Mouse (Mus musculus): ENCODE data around the gene Cdca7l. TPM values are rescaled to one million over a fixed set of nuclear protein-coding genes. Genes with fewer than 3 reads are reported as not detected.

The Cdca7l gene
- polyA plus RNA-seq, 1 experiment from 2014 or later: 53.5 TPM

DNA sequence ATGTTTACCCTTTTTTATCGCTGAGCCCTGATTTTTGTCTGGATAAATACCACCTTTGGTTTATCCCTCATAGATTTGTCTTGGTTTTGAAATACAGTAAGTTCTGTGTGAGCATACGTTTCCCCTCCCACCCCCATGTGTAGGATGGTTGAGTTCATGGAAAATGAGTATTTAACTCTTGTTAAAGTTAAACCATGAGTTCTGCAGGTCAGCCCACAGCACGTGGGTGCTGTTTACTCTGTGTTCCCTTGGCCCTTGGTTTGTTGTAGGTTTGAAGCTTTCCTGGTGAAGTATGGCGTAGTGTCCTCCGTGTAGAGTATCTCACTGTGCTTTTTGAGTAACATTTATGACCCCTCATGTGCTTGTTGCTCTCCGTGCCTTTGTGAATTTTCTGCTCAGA is 53.8 kb downstream of the Cdca7l start:
- WGBS: 91% methylated on average over 6 of the region's 6 CpGs
- ATAC-seq (replicated peaks; ENCODE audit: low FRiP score): no peak

GRCm38 (mm10) chr12:117860840-117861239 is 56.8 kb downstream of the Cdca7l start:
- Histone ChIP-seq H3K4me2 (ENCODE audit: low read depth, low read length, severe bottlenecking) (no peak overlapping the region), H3K4me1 (replicated peaks; ENCODE audit: control insufficient read depth, insufficient read depth, low read length) (no peaks in the 10 kb centered on the region), H3K36me3 (ENCODE audit: control insufficient read depth, insufficient read depth, low read length) (no peaks in the 10 kb centered on the region), H3K9me3 (ENCODE audit: control insufficient read depth, low read length) (no peaks in the 10 kb centered on the region), H3K27me3 (ENCODE audit: control insufficient read depth, insufficient read depth, low read length) (no peaks in the 10 kb centered on the region), H3K9ac (ENCODE audit: low read length) (no peak overlapping the region), H3K27ac (ENCODE audit: low read depth, low read length) (no peak overlapping the region), H3K4me3 (ENCODE audit: low read depth, low read length) (no peak overlapping the region)
- DNase-seq (ENCODE audit: low spot score) (peak; percentile 34), ATAC-seq (replicated peaks; ENCODE audit: low FRiP score) (no peak)
- WGBS: 82% methylated on average over 7 of the region's 7 CpGs

More for the DNA sequence above, 53.8 kb downstream of the Cdca7l start:
- Histone ChIP-seq H3K4me1 (replicated peaks; ENCODE audit: control insufficient read depth, insufficient read depth, low read length) (no peaks in the 10 kb centered on the region), H3K27ac (ENCODE audit: low read depth, low read length) (no peak overlapping the region), H3K4me3 (ENCODE audit: low read depth, low read length) (no peak overlapping the region), H3K9ac (ENCODE audit: low read length) (no peak overlapping the region), H3K36me3 (ENCODE audit: control insufficient read depth, insufficient read depth, low read length) (no peaks in the 10 kb centered on the region), H3K9me3 (ENCODE audit: control insufficient read depth, low read length) (no peaks in the 10 kb centered on the region), H3K4me2 (ENCODE audit: low read depth, low read length, severe bottlenecking) (no peak overlapping the region), H3K27me3 (ENCODE audit: control insufficient read depth, insufficient read depth, low read length) (no peaks in the 10 kb centered on the region)
- no peak for DNase-seq (ENCODE audit: low spot score)

DNA sequence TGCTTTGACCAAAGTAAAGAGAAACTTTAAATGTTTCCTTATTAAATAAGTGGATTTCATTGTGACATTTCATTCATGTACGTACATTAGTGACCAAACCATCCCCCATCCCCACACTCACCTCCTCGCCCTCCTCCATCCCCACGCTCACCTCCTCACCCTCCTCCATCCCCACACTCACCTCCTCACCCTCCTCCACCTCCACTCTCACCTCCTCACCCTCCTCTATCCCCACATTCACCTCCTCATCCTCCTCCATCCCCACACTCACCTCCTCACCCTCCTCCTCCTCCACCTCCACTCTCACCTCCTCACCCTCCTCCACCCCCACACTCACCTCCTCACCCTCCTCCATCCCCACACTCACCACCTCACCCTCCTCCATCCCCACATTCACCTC is 57.2 kb downstream of the Cdca7l start:
- WGBS: 52% methylated on average over 3 of the region's 3 CpGs
- Histone ChIP-seq H3K9ac (ENCODE audit: low read length) (no peak overlapping the region), H3K4me3 (ENCODE audit: low read depth, low read length) (no peak overlapping the region), H3K9me3 (ENCODE audit: control insufficient read depth, low read length) (no peaks in the 10 kb centered on the region), H3K27ac (ENCODE audit: low read depth, low read length) (no peak overlapping the region), H3K36me3 (ENCODE audit: control insufficient read depth, insufficient read depth, low read length) (no peaks in the 10 kb centered on the region), H3K4me1 (replicated peaks; ENCODE audit: control insufficient read depth, insufficient read depth, low read length) (no peaks in the 10 kb centered on the region), H3K4me2 (ENCODE audit: low read depth, low read length, severe bottlenecking) (no peak overlapping the region), H3K27me3 (ENCODE audit: control insufficient read depth, insufficient read depth, low read length) (no peaks in the 10 kb centered on the region)
- DNase-seq (ENCODE audit: low spot score) (no peak), ATAC-seq (replicated peaks; ENCODE audit: low FRiP score) (no peak)

DNA sequence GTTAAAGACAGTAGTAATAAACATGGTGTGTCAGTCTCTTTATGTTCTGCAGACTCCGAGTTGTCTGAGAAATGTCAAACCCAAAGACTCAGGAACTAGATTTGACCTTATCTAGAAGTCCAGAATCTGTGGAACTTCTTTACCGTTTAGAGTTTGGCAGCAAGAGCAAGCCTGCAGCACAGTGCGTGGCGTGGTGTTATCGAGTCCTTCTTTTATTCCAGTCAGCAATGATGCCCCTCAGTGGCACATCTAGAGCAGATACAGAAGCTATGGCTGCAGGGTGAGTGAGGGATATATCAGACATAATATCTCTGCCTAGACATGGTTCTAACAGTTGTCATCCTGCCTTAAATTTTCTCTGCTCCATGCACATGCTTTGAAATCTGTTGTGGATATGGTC is 58.6 kb downstream of the Cdca7l start:
- no peak overlapping the region for H3K27ac ChIP-seq (ENCODE audit: low read depth, low read length)
- ATAC-seq (replicated peaks; ENCODE audit: low FRiP score) (no peak), DNase-seq (ENCODE audit: low spot score) (no peak)
- no peak overlapping the region for H3K9ac ChIP-seq (ENCODE audit: low read length)
- no peaks in the 10 kb centered on the region for H3K9me3 ChIP-seq (ENCODE audit: control insufficient read depth, low read length)
- H3K4me2 ChIP-seq (ENCODE audit: low read depth, low read length, severe bottlenecking): no peak overlapping the region
- 92% methylated on average over 5 of the region's 5 CpGs for WGBS
- H3K27me3 ChIP-seq (ENCODE audit: control insufficient read depth, insufficient read depth, low read length): no peaks in the 10 kb centered on the region
- no peaks in the 10 kb centered on the region; the same call in 1 of the 2 replicates for H3K36me3 ChIP-seq (ENCODE audit: control insufficient read depth, insufficient read depth, low read length)
- no peaks in the 10 kb centered on the region for H3K4me1 ChIP-seq (replicated peaks; ENCODE audit: control insufficient read depth, insufficient read depth, low read length)
- no peak overlapping the region for H3K4me3 ChIP-seq (ENCODE audit: low read depth, low read length)

GRCm38 (mm10) chr12:117867708-117868564 is 63.8 kb downstream of the Cdca7l start:
- ATAC-seq (replicated peaks; ENCODE audit: low FRiP score): no peak
- Histone ChIP-seq H3K4me2 (ENCODE audit: low read depth, low read length, severe bottlenecking) (no peak overlapping the region), H3K27ac (ENCODE audit: low read depth, low read length) (no peak overlapping the region), H3K9me3 (ENCODE audit: control insufficient read depth, low read length) (no peaks in the 10 kb centered on the region; the same call in 1 of the 2 replicates), H3K27me3 (ENCODE audit: control insufficient read depth, insufficient read depth, low read length) (no peaks in the 10 kb centered on the region), H3K9ac (ENCODE audit: low read length) (no peak overlapping the region), H3K4me1 (replicated peaks; ENCODE audit: control insufficient read depth, insufficient read depth, low read length) (no peaks in the 10 kb centered on the region), H3K36me3 (ENCODE audit: control insufficient read depth, insufficient read depth, low read length) (no peaks in the 10 kb centered on the region; the same call in 1 of the 2 replicates), H3K4me3 (ENCODE audit: low read depth, low read length) (no peak overlapping the region)
- WGBS: 93% methylated on average over 4 of the region's 4 CpGs
- DNase-seq (ENCODE audit: low spot score): no peak

DNA sequence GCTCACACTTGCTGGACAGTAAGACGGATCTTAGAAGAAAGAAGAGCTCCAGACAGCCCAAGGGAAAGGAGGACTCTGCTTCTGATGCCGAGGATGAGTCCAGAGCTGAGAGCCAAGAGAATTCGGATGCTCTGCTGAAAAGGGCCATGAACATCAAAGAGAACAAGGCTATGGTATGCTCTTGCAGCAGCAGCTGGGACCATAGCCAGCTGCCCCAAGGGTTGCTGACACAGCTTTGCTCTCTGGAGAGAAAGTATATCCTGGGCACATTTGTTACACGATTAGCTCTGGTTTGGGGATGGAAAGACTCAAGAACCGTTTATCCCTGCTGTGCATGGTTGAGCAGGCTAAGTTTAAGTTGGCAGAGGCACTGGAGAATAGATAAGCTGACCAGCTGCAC is 68.2 kb downstream of the Cdca7l start:
- no peak for ATAC-seq (replicated peaks; ENCODE audit: low FRiP score)

DNA sequence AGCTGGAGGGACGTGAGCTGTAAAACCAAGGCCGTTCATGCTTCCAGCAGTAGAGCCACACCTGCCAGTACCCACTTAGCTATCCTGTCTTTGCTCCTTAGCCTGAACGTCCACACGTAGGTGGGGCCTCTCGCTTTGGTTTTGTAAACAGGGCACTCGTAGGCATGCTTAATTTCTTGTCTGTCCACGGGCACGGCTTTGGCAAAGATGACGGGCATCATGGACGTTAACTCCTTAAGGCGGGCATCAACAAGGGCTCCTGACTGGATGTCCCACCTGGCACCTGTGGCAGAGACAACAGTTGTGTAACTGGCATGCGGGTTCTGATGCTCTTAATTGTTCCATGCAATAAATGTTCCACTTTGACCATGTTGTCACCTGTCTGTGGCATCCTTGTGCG is 74.3 kb downstream of the Cdca7l start:
- DNase-seq (ENCODE audit: low spot score) (no peak), ATAC-seq (replicated peaks; ENCODE audit: low FRiP score) (no peak)
- no peaks in the 10 kb centered on the region for H3K27me3 ChIP-seq (ENCODE audit: control insufficient read depth, insufficient read depth, low read length)
- H3K36me3 ChIP-seq (ENCODE audit: control insufficient read depth, insufficient read depth, low read length): no peaks in the 10 kb centered on the region
- no peak overlapping the region for H3K27ac ChIP-seq (ENCODE audit: low read depth, low read length)
- H3K9me3 ChIP-seq (ENCODE audit: control insufficient read depth, low read length): no peaks in the 10 kb centered on the region
- 95% methylated on average over 13 of the region's 13 CpGs for WGBS
- no peak overlapping the region for H3K4me3 ChIP-seq (ENCODE audit: low read depth, low read length)
- no peak overlapping the region for H3K4me2 ChIP-seq (ENCODE audit: low read depth, low read length, severe bottlenecking)
- no peaks in the 10 kb centered on the region for H3K4me1 ChIP-seq (replicated peaks; ENCODE audit: control insufficient read depth, insufficient read depth, low read length)
- no peak overlapping the region for H3K9ac ChIP-seq (ENCODE audit: low read length)

More for the DNA sequence above, 68.2 kb downstream of the Cdca7l start:
- H3K9me3 ChIP-seq (ENCODE audit: control insufficient read depth, low read length): no peaks in the 10 kb centered on the region; the same call in 1 of the 2 replicates
- H3K36me3 ChIP-seq (ENCODE audit: control insufficient read depth, insufficient read depth, low read length): no peaks in the 10 kb centered on the region; the same call in 1 of the 2 replicates
- H3K4me2 ChIP-seq (ENCODE audit: low read depth, low read length, severe bottlenecking): no peak overlapping the region
- H3K9ac ChIP-seq (ENCODE audit: low read length): no peak overlapping the region
- H3K4me3 ChIP-seq (ENCODE audit: low read depth, low read length): no peak overlapping the region
- H3K4me1 ChIP-seq (replicated peaks; ENCODE audit: control insufficient read depth, insufficient read depth, low read length): no peaks in the 10 kb centered on the region
- no peaks in the 10 kb centered on the region for H3K27me3 ChIP-seq (ENCODE audit: control insufficient read depth, insufficient read depth, low read length)
- no peak overlapping the region for H3K27ac ChIP-seq (ENCODE audit: low read depth, low read length)
- 88% methylated on average over 5 of the region's 5 CpGs for WGBS
- no peak for DNase-seq (ENCODE audit: low spot score)

GRCm38 (mm10) chr12:117884627-117885026 is 80.5 kb downstream of the Cdca7l start:
- no peak overlapping the region for H3K4me2 ChIP-seq (ENCODE audit: low read depth, low read length, severe bottlenecking)
- H3K4me3 ChIP-seq (ENCODE audit: low read depth, low read length): no peak overlapping the region
- no peaks in the 10 kb centered on the region for H3K36me3 ChIP-seq (ENCODE audit: control insufficient read depth, insufficient read depth, low read length)
- 96% methylated on average over 2 of the region's 2 CpGs for WGBS
- H3K9me3 ChIP-seq (ENCODE audit: control insufficient read depth, low read length): no peaks in the 10 kb centered on the region
- no peak overlapping the region for H3K27ac ChIP-seq (ENCODE audit: low read depth, low read length)
- no peaks in the 10 kb centered on the region for H3K27me3 ChIP-seq (ENCODE audit: control insufficient read depth, insufficient read depth, low read length)
- DNase-seq (ENCODE audit: low spot score) (no peak), ATAC-seq (replicated peaks; ENCODE audit: low FRiP score) (no peak)
- H3K9ac ChIP-seq (ENCODE audit: low read length): no peak overlapping the region
- H3K4me1 ChIP-seq (replicated peaks; ENCODE audit: control insufficient read depth, insufficient read depth, low read length): no peaks in the 10 kb centered on the region

- Histone ChIP-seq H3K9ac (ENCODE audit: low read length) (no peak overlapping the region), H3K4me2 (ENCODE audit: low read depth, low read length, severe bottlenecking) (no peak overlapping the region), H3K4me3 (ENCODE audit: low read depth, low read length) (no peak overlapping the region), H3K9me3 (ENCODE audit: control insufficient read depth, low read length) (no peaks in the 10 kb centered on the region), H3K36me3 (ENCODE audit: control insufficient read depth, insufficient read depth, low read length) (no peaks in the 10 kb centered on the region), H3K27me3 (ENCODE audit: control insufficient read depth, insufficient read depth, low read length) (no peaks in the 10 kb centered on the region), H3K4me1 (replicated peaks; ENCODE audit: control insufficient read depth, insufficient read depth, low read length) (no peaks in the 10 kb centered on the region), H3K27ac (ENCODE audit: low read depth, low read length) (no peak overlapping the region)
- WGBS: 89% methylated on average over 3 of the region's 3 CpGs
- no peak for DNase-seq (ENCODE audit: low spot score)
- no peak for ATAC-seq (replicated peaks; ENCODE audit: low FRiP score)
Measured at GRCm38 (mm10) chr12:117887422-117887821, 83.3 kb downstream of the Cdca7l start.
